Mouse (Mus musculus): ENCODE data around the gene Map7d1. TPM values are rescaled to one million over a fixed set of nuclear protein-coding genes. Genes with fewer than 3 reads are reported as not detected.

The Map7d1 gene
- polyA plus RNA-seq, 1 experiment from 2014 or later, result 59.8 TPM

DNA sequence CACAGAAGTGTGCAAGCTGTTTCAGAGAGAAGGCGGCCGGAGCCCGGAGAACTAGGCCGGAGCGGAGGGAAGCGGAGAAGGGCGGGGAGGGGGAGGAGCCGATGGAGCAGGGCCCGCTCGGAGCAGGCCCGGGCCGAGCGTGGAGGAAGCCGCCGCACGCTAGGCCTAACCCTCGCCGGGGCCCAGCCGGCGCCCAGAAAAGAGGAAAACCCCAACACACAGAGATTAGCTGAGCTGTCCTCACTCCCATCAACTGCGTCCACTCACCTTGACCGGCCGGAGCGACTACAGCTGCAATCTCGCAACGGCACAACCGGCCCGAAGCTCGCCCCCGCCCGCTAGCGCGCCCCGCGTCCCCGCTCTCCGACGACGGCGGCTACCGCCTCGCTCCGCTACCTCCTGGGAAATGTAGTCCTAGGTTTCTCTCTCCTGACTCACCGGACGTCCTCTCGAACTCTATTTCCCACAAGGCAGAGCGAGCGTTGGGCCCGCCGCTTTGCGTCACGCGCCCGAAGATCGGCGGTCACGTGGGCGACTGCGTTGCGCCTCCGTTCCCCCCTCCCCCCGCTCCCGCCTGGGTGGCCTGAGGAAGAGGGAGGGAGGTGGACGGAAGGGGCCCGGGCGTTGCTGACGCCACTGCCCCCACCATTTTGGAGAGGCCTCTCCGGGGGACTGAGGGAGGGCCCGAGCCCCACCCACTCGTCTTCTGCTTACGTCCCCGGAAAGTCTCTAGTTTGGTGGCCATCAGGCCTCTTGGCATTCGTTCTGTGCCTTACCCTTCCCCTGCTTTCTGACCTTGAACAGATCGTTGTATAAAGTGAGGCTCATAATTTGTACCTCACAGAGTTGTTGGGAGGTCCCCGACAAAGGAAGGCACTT, 53.6 kb downstream of the Map7d1 start, which contains the start of gene Thrap3:
Gene Thrap3, minus strand, starts transcription at position 458 of the 879 bp plus-strand sequence.
- H3K27me3 ChIP-seq (ENCODE audit: low read depth, poor library complexity, severe bottlenecking), result no peaks in the 10 kb centered on the region
- peaks cover 29% of the 10 kb centered on the region for H3K36me3 ChIP-seq
- WGBS, result under 1% methylated on average over 75 of the region's 75 CpGs
- H3K4me1 ChIP-seq, result peaks cover 42% of the 10 kb centered on the region
- peak; percentile 99 for DNase-seq (ENCODE audit: low spot score)
- H3K4me3 ChIP-seq, result peak within 1 kb of the TSS; percentile 83
- H3K9me3 ChIP-seq (replicated peaks), result no peaks in the 10 kb centered on the region
- peak within 1 kb of the TSS; percentile 98 for H3K27ac ChIP-seq (replicated peaks)

DNA sequence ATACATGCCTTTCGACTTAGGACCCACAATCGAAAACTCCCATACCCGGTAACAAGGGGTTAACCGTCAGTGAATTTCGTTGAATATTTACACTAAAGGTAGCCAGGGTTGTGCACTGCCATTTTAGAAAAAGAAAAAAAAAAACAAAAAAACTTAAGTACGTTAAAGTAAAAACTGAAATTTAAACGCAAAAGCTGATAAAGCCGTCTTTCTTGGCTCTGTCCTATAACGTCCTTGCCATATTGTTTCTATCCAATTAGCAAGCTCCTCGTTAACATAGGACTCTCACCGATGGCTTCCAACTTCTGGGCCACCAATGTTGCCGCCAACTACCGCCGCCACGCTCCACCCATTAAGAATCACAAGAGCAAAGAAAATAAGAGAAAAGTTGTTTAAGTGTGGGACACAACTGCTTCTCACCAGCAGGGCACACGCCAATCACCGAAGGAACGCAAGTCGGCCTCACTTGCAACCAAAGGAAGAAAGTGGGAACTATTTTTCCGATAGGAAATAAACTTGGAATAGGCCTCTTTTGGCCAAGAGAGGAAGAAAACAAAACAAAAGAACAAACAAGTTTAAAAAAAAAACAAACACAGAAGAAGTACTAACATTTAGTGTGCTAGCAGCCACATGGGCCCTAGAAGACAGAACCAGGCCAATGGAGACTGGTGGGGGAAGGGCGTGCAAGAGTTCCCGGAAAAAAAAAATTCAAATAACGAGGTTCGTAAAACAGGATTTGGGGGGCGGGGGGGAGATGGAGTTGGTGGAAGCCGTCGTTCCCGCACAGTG, 54.4 kb downstream of the Map7d1 start:
- H3K36me3 ChIP-seq, result peaks cover 36% of the 10 kb centered on the region
- H3K9me3 ChIP-seq (replicated peaks), result no peaks in the 10 kb centered on the region
- 1% methylated on average over 28 of the region's 28 CpGs for WGBS
- peak overlapping the region; percentile 98 for H3K27ac ChIP-seq (replicated peaks)
- H3K4me1 ChIP-seq, result peaks cover 42% of the 10 kb centered on the region
- peak; percentile 49 for DNase-seq (ENCODE audit: low spot score)
- no peaks in the 10 kb centered on the region for H3K27me3 ChIP-seq (ENCODE audit: low read depth, poor library complexity, severe bottlenecking)
- peak overlapping the region; percentile 83 for H3K4me3 ChIP-seq

- H3K27me3 ChIP-seq (ENCODE audit: low read depth, poor library complexity, severe bottlenecking), result no peaks in the 10 kb centered on the region
- peaks cover 42% of the 10 kb centered on the region for H3K4me1 ChIP-seq
- peaks cover 45% of the 10 kb centered on the region for H3K36me3 ChIP-seq
- no peaks in the 10 kb centered on the region for H3K9me3 ChIP-seq (replicated peaks)
- peak overlapping the region; percentile 83 for H3K4me3 ChIP-seq
- H3K27ac ChIP-seq (replicated peaks), result no peak overlapping the region
- 74% methylated on average over 2 of the region's 2 CpGs for WGBS
- DNase-seq (ENCODE audit: low spot score), result no peak
Observed at GRCm38 (mm10) chr4:126200656-126201055, 55.5 kb downstream of the Map7d1 start.

DNA sequence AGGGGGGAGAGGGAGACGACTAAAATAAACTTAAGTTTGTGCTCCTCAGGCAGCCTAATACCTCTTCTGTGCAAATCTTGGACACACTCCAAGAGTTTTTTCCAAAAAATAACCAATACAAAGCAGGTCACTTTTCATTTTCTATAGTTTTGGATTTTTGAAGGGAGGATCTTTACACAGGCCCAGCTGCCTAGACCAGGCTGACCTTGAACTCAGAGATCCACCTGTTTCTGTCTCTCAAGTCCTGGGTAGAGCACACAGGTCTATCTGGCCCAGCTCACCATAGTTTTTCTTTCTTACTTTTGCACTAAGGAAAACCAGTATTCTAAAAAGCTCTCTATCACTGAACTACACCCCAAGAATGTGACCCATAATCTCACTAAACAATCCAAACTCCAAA, 56.1 kb downstream of the Map7d1 start:
- H3K27me3 ChIP-seq (ENCODE audit: low read depth, poor library complexity, severe bottlenecking), result no peaks in the 10 kb centered on the region
- 91% methylated on average over 1 of the region's 1 CpGs for WGBS
- no peaks in the 10 kb centered on the region for H3K9me3 ChIP-seq (replicated peaks)
- H3K4me3 ChIP-seq, result peak overlapping the region; percentile 83
- peaks cover 42% of the 10 kb centered on the region for H3K4me1 ChIP-seq
- H3K27ac ChIP-seq (replicated peaks), result no peak overlapping the region
- DNase-seq (ENCODE audit: low spot score), result no peak
- H3K36me3 ChIP-seq, result peaks cover 50% of the 10 kb centered on the region

GRCm38 (mm10) chr4:126199556-126199955, 56.6 kb downstream of the Map7d1 start:
- 90% methylated on average over 6 of the region's 6 CpGs for WGBS
- Histone ChIP-seq H3K27me3 (ENCODE audit: low read depth, poor library complexity, severe bottlenecking) (no peaks in the 10 kb centered on the region), H3K4me1 (peaks cover 42% of the 10 kb centered on the region), H3K36me3 (peaks cover 55% of the 10 kb centered on the region), H3K4me3 (peak overlapping the region; percentile 83; the same call in 1 of the 2 replicates), H3K9me3 (replicated peaks) (no peaks in the 10 kb centered on the region), H3K27ac (replicated peaks) (no peak overlapping the region)
- no peak for DNase-seq (ENCODE audit: low spot score)

DNA sequence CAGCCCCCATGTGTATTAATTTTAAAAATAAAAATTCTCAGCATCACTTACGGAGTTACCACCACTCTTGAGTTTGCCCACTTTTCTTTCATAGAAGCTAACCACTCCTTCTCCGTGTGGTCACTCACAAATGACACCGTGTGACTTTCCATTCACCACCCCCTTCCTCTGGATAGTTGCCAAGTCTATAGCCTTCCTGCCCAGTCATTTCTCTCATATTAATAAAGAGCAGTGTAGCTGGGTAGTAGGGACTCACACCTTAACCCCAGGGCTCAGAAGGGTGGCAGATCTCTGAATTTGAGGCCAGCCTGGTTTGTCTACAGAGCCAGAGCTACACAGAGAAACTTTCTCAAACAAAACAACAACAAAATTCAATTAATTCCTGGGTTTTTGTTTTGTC, 58.7 kb downstream of the Map7d1 start:
- Histone ChIP-seq H3K4me3 (no peak overlapping the region), H3K36me3 (peaks cover 76% of the 10 kb centered on the region), H3K9me3 (replicated peaks) (no peaks in the 10 kb centered on the region), H3K27ac (replicated peaks) (no peak overlapping the region), H3K27me3 (ENCODE audit: low read depth, poor library complexity, severe bottlenecking) (no peaks in the 10 kb centered on the region), H3K4me1 (peaks cover 28% of the 10 kb centered on the region)
- DNase-seq (ENCODE audit: low spot score), result no peak
- WGBS, result 95% methylated on average over 3 of the region's 3 CpGs

GRCm38 (mm10) chr4:126194916-126195315, 61.2 kb downstream of the Map7d1 start:
- H3K27me3 ChIP-seq (ENCODE audit: low read depth, poor library complexity, severe bottlenecking), result no peaks in the 10 kb centered on the region
- peaks cover 94% of the 10 kb centered on the region for H3K36me3 ChIP-seq
- no peak for DNase-seq (ENCODE audit: low spot score)
- H3K27ac ChIP-seq (replicated peaks), result no peak overlapping the region
- 98% methylated on average over 4 of the region's 4 CpGs for WGBS
- H3K4me3 ChIP-seq, result no peak overlapping the region
- peaks cover 13% of the 10 kb centered on the region for H3K4me1 ChIP-seq
- no peaks in the 10 kb centered on the region for H3K9me3 ChIP-seq (replicated peaks)

- no peaks in the 10 kb centered on the region for H3K27me3 ChIP-seq (ENCODE audit: low read depth, poor library complexity, severe bottlenecking)
- H3K27ac ChIP-seq (replicated peaks), result no peak overlapping the region
- H3K36me3 ChIP-seq, result peaks cover 94% of the 10 kb centered on the region
- H3K4me1 ChIP-seq, result peaks cover 8% of the 10 kb centered on the region; the same call in 1 of the 2 replicates
- H3K4me3 ChIP-seq, result no peak overlapping the region
- H3K9me3 ChIP-seq (replicated peaks), result no peaks in the 10 kb centered on the region
- no peak for DNase-seq (ENCODE audit: low spot score)
Observed at GRCm38 (mm10) chr4:126194216-126194615, 61.9 kb downstream of the Map7d1 start.

GRCm38 (mm10) chr4:126190636-126191035, 65.5 kb downstream of the Map7d1 start:
- Histone ChIP-seq H3K36me3 (peaks cover 96% of the 10 kb centered on the region), H3K4me1 (no peaks in the 10 kb centered on the region), H3K9me3 (replicated peaks) (no peaks in the 10 kb centered on the region), H3K27ac (replicated peaks) (no peak overlapping the region), H3K27me3 (ENCODE audit: low read depth, poor library complexity, severe bottlenecking) (no peaks in the 10 kb centered on the region), H3K4me3 (no peak overlapping the region)
- WGBS, result 96% methylated on average over 2 of the region's 2 CpGs
- no peak for DNase-seq (ENCODE audit: low spot score)

GRCm38 (mm10) chr4:126187096-126187495, 69.0 kb downstream of the Map7d1 start:
- Histone ChIP-seq H3K4me3 (no peak overlapping the region), H3K36me3 (peaks cover 97% of the 10 kb centered on the region), H3K27me3 (ENCODE audit: low read depth, poor library complexity, severe bottlenecking) (no peaks in the 10 kb centered on the region), H3K4me1 (no peaks in the 10 kb centered on the region), H3K9me3 (replicated peaks) (no peaks in the 10 kb centered on the region), H3K27ac (replicated peaks) (no peak overlapping the region)
- WGBS, result 95% methylated on average over 3 of the region's 3 CpGs
- DNase-seq (ENCODE audit: low spot score), result no peak

- WGBS, result 89% methylated on average over 5 of the region's 5 CpGs
- Histone ChIP-seq H3K27me3 (ENCODE audit: low read depth, poor library complexity, severe bottlenecking) (no peaks in the 10 kb centered on the region), H3K27ac (replicated peaks) (no peak overlapping the region), H3K36me3 (peaks cover 95% of the 10 kb centered on the region), H3K9me3 (replicated peaks) (no peaks in the 10 kb centered on the region), H3K4me3 (no peak overlapping the region), H3K4me1 (no peaks in the 10 kb centered on the region)
- no peak for DNase-seq (ENCODE audit: low spot score)
Observed at GRCm38 (mm10) chr4:126183034-126183433, 73.1 kb downstream of the Map7d1 start.
